16 mouse cellular contexts compared by ENCODE assay signal in genomic region chr7:130036845-130037572, GRCm38 (mm10).
DNase-seq lines count a peak whose midpoint lies in the region; ATAC-seq and TF ChIP-seq lines count a peak whose summit lies in the region.
"Had no signal": no experiment of that assay in that cellular context is flagged by ENCODE, and none has a peak within 500 bp of the region (broad histone marks: within the 10 kb centered on the region; RNA-seq: fewer than 3 reads in every experiment).

No protein-coding gene starts in this region.

- 0 out of 2 replicates have a peak overlapping the region, but pooled peaks have one; percentile 2 for H3K27ac ChIP-seq in kidney, postnatal 0 days
- H3K27ac ChIP-seq in kidney, embryonic 15.5 days: no peak overlapping the region
- H3K27ac ChIP-seq in embryonic facial prominence, embryonic 15.5 days (replicated peaks): peak overlapping the region; percentile 79
- H3K27ac ChIP-seq: forebrain, embryonic 10.5 days; heart, embryonic 15.5 days; macrophage; neural tube, embryonic 13.5 days had no signal

- no peak overlapping the region for H3K4me3 ChIP-seq in kidney, postnatal 0 days (replicated peaks; ENCODE audit: low read depth, low read length)
- no peak overlapping the region for H3K4me3 ChIP-seq in kidney, embryonic 15.5 days (replicated peaks)
- H3K4me3 ChIP-seq in embryonic facial prominence, embryonic 15.5 days (replicated peaks): no peak overlapping the region
- H3K4me3 ChIP-seq: forebrain, embryonic 10.5 days; heart, embryonic 15.5 days; neural tube, embryonic 13.5 days had no signal

- DNase-seq in adrenal gland, adult 2 months: peak; percentile 55
- no peak for DNase-seq in adrenal gland, postnatal 10 days
- no peak for DNase-seq in kidney, postnatal 0 days (ENCODE audit: low spot score)
- DNase-seq in lung, postnatal 25 days (ENCODE audit: low spot score): peak; percentile 76
- DNase-seq in right cerebral cortex, postnatal 4 days: no peak
- no peak for DNase-seq in thymus, postnatal 4 days
- DNase-seq: cerebellum, postnatal 36 days; kidney, postnatal 25 days; spleen, adult 18-20 months; thymus, postnatal 25 days had no signal

- WGBS in kidney, postnatal 0 days: 66% methylated on average over 8 of the region's 8 CpGs
- 70% methylated on average over 8 of the region's 8 CpGs for WGBS in kidney, embryonic 15.5 days
- WGBS in embryonic facial prominence, embryonic 15.5 days: 27% methylated on average over 8 of the region's 8 CpGs

- no peak overlapping the region for H3K4me2 ChIP-seq in kidney, postnatal 0 days (ENCODE audit: low read length)
- H3K4me2 ChIP-seq in kidney, embryonic 15.5 days: no peak overlapping the region
- no peak overlapping the region; the same call in 1 of the 2 replicates for H3K4me2 ChIP-seq in embryonic facial prominence, embryonic 15.5 days (replicated peaks)
- H3K4me2 ChIP-seq: heart, embryonic 15.5 days; neural tube, embryonic 13.5 days had no signal

- no peaks in the 10 kb centered on the region for H3K27me3 ChIP-seq in kidney, postnatal 0 days (ENCODE audit: insufficient read depth, low read length)
- H3K27me3 ChIP-seq in kidney, embryonic 15.5 days: no peaks in the 10 kb centered on the region
- no peaks in the 10 kb centered on the region for H3K27me3 ChIP-seq in embryonic facial prominence, embryonic 15.5 days
- H3K27me3 ChIP-seq: heart, embryonic 15.5 days; neural tube, embryonic 13.5 days had no signal

- H3K4me1 ChIP-seq in kidney, postnatal 0 days (replicated peaks; ENCODE audit: insufficient read depth, low read length): no peaks in the 10 kb centered on the region
- H3K4me1 ChIP-seq in kidney, embryonic 15.5 days: peaks cover 13% of the 10 kb centered on the region
- peaks cover 24% of the 10 kb centered on the region for H3K4me1 ChIP-seq in embryonic facial prominence, embryonic 15.5 days
- H3K4me1 ChIP-seq: heart, embryonic 15.5 days had no signal

- no peaks in the 10 kb centered on the region for H3K36me3 ChIP-seq in kidney, postnatal 0 days (ENCODE audit: insufficient read depth, low read length)
- no peaks in the 10 kb centered on the region for H3K36me3 ChIP-seq in kidney, embryonic 15.5 days
- no peaks in the 10 kb centered on the region for H3K36me3 ChIP-seq in embryonic facial prominence, embryonic 15.5 days
- H3K36me3 ChIP-seq: forebrain, embryonic 10.5 days; heart, embryonic 15.5 days; neural tube, embryonic 13.5 days had no signal

- H3K9me3 ChIP-seq in kidney, postnatal 0 days (replicated peaks; ENCODE audit: low read length): no peaks in the 10 kb centered on the region
- no peaks in the 10 kb centered on the region for H3K9me3 ChIP-seq in kidney, embryonic 15.5 days (replicated peaks)
- no peaks in the 10 kb centered on the region for H3K9me3 ChIP-seq in embryonic facial prominence, embryonic 15.5 days (replicated peaks)
- H3K9me3 ChIP-seq: heart, embryonic 15.5 days; neural tube, embryonic 13.5 days had no signal

- no peak for TF ChIP-seq CTCF in kidney, postnatal 0 days (IDR thresholded peaks at IDR 0.05; ENCODE audit: low read depth)

- ATAC-seq in kidney, postnatal 0 days (replicated peaks; ENCODE audit: low FRiP score, low read depth): no peak
- no peak for ATAC-seq in kidney, embryonic 15.5 days (replicated peaks; ENCODE audit: low FRiP score)
- peak; percentile 61; the same call in 1 of the 2 replicates for ATAC-seq in embryonic facial prominence, embryonic 15.5 days (ENCODE audit: insufficient number of reproducible peaks, low FRiP score, low TSS enrichment, low read depth)

- H3K9ac ChIP-seq in kidney, postnatal 0 days (ENCODE audit: low read depth, low read length): no peak overlapping the region
- H3K9ac ChIP-seq in kidney, embryonic 15.5 days: no peak overlapping the region
- H3K9ac ChIP-seq in embryonic facial prominence, embryonic 15.5 days: no peak overlapping the region
- H3K9ac ChIP-seq: heart, embryonic 15.5 days; neural tube, embryonic 13.5 days had no signal

Comparison
In these comparisons a context has a peak if more than half of its experiments do, and no peak if none do; other contexts are left out.
1. DNase-seq: peak in adrenal gland, adult 2 months (single experiment) and lung, postnatal 25 days (single experiment); none in adrenal gland, postnatal 10 days (single experiment), kidney, postnatal 0 days (single experiment), right cerebral cortex, postnatal 4 days (single experiment) and thymus, postnatal 4 days (single experiment).